Mouse (Mus musculus) small intestine, adult 2 months (tissue): ENCODE data around the gene Ube2j1. TPM values are rescaled to one million over a fixed set of nuclear protein-coding genes. Genes with fewer than 3 reads are reported as not detected.

Experiments
- H3K27ac ChIP-seq: fragments of 200-500 bp; 2 replicates; pipeline ENCODE4 v1.5.1; 2012; ENCODE audit warnings: low read depth, low read length, control low read depth, inconsistent platforms; ENCODE audit not compliant: insufficient read depth
- H3K27me3 ChIP-seq: fragments of 200-500 bp; 2 replicates; pipeline ENCODE4 v1.6.1; 2012; ENCODE audit warnings: mild to moderate bottlenecking, moderate library complexity, low read length, inconsistent platforms; ENCODE audit not compliant: control insufficient read depth, insufficient read depth
- H3K36me3 ChIP-seq: fragments of 200-500 bp; 2 replicates; pipeline ENCODE4 v1.6.1; 2012; ENCODE audit warnings: mild to moderate bottlenecking, low read length, control low read depth, inconsistent platforms; ENCODE audit not compliant: control insufficient read depth, insufficient read depth
- H3K4me1 ChIP-seq: fragments of 200-500 bp; 2 replicates; pipeline ENCODE4 v1.6.1; 2012; ENCODE audit warnings: low read length, inconsistent platforms, mixed read lengths; ENCODE audit not compliant: control insufficient read depth, insufficient read depth, insufficient read length
- H3K4me3 ChIP-seq: fragments of 200-500 bp; 2 replicates; pipeline ENCODE4 v1.5.1; 2012; ENCODE audit warnings: low read depth, mild to moderate bottlenecking, control low read depth, inconsistent platforms, low read length, moderate library complexity
- CTCF ChIP-seq: fragments of 200-500 bp; IDR thresholded peaks from 2 replicates; pipeline ENCODE4 v1.5.1; 2012; ENCODE audit warnings: low read depth, mild to moderate bottlenecking, control low read depth, inconsistent platforms, low read length, moderate library complexity, mixed read lengths; ENCODE audit not compliant: insufficient replicate concordance, insufficient read length; ENCODE audit errors: extremely low read depth
- POLR2A ChIP-seq: fragments of 200-500 bp; IDR thresholded peaks from 2 replicates; pipeline ENCODE4 v1.6.1; 2012; ENCODE audit warnings: low read depth, mild to moderate bottlenecking, control low read depth, inconsistent platforms, low read length, moderate library complexity
- WGBS: fragments of 180-500 bp; shearing (Covaris S2); methylation state at CpG from one replicate; pipeline ENCODE4 v1.1.7; 2018; 5-methylcytosine and 5-hydroxymethylcytosine counted together
- polyA plus RNA-seq: library from polyadenylated mRNA; depleted of rRNA; stranded (reverse); fragments of >200 nt; gene quantifications from 2 replicates; pipeline ENCODE4 v1.2.3, GENCODE M21; 2012; rRNA removed

Gene Ube2j1
- polyA plus RNA-seq, 1 experiment, result 18.5 TPM

DNA sequence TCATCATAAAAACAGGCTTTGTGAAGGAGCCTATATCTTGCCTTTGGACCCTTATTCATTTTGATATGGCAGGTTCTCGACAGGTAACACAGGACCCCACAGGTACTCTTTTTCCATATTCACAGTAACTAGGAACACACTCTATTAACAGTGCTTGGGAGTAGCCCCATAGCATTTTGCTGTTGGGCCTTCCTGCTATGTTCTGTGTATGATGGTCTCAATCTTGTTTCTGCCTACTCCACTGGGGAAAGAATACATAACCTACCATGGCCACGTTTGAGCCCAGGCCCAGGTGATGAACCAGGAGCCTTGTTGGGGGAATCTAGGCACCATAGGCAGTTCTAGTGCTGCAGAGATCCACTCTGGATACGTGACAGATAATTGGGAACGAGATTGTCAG is 43.2 kb downstream of the Ube2j1 start:
- no peaks in the 10 kb centered on the region for H3K36me3 ChIP-seq
- no peak overlapping the region for H3K4me3 ChIP-seq
- H3K27me3 ChIP-seq, result no peaks in the 10 kb centered on the region
- WGBS, result 81% methylated on average over 4 of the region's 4 CpGs
- TF ChIP-seq CTCF, result no peak
- TF ChIP-seq POLR2A, result no peak
- no peaks in the 10 kb centered on the region for H3K4me1 ChIP-seq
- no peak overlapping the region for H3K27ac ChIP-seq

DNA sequence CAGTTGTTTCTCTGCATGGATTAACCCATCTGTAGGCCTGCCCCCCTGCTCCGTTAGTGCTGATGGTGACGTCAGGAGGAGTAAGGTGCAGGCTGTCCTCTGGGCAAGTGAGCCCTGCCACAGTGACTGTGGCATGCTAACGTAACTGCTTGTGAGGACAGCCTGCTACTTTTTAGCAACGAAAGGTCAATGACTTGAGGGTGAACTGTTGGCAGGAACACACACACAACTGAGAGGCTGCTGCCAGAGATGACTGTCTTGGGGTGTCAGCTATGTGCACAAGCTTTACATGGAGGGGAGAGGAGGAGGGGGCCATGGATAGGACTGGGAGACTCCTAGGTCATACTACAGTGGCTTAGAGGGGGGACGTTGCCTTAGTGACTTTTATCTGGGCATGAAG is 43.6 kb downstream of the Ube2j1 start:
- 80% methylated on average over 5 of the region's 5 CpGs for WGBS
- no peaks in the 10 kb centered on the region for H3K27me3 ChIP-seq
- H3K27ac ChIP-seq, result no peak overlapping the region
- no peaks in the 10 kb centered on the region for H3K36me3 ChIP-seq
- no peak overlapping the region for H3K4me3 ChIP-seq
- TF ChIP-seq POLR2A, result no peak
- no peak for TF ChIP-seq CTCF
- H3K4me1 ChIP-seq, result no peaks in the 10 kb centered on the region

DNA sequence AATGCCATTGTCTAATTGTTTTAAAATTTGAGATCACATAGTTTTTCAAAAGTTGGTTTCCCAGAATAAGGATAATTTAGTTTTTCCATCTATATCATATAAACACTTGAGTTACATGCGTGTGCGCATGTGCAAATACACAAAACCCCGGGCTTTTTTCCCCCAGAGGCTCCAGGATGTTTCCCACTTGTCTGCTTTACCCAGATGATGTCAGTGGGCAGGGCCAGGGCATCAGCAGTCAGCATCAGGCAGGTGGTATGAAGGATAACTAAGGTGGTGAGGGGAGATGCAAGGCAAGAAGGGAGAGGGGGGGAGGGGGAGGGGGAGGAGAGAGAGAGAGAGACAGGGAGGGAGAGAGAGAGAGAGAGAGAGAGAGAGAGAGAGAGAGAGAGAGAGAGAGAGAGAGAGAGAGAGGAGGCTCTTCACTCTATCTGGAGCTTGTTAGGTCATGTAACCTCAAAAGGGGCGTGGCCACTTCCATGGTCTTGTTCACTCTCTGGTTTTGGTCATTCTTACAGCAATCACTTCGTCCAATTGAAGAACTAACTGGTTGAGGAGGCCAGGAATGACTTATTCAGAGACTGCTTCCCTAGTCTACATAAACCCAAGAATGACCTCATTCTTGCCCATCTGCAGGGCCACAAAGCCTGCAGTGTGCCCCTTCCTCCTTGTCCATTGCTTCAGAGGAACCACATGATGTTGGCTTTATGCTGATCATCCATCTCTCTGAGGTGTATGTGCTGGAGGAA is 44.7 kb downstream of the Ube2j1 start:
- no peak overlapping the region for H3K4me3 ChIP-seq
- H3K27me3 ChIP-seq, result no peaks in the 10 kb centered on the region
- no peaks in the 10 kb centered on the region for H3K4me1 ChIP-seq
- TF ChIP-seq POLR2A, result no peak
- TF ChIP-seq CTCF, result no peak
- no peaks in the 10 kb centered on the region for H3K36me3 ChIP-seq
- WGBS, result 78% methylated on average over 5 of the region's 5 CpGs
- H3K27ac ChIP-seq, result no peak overlapping the region

DNA sequence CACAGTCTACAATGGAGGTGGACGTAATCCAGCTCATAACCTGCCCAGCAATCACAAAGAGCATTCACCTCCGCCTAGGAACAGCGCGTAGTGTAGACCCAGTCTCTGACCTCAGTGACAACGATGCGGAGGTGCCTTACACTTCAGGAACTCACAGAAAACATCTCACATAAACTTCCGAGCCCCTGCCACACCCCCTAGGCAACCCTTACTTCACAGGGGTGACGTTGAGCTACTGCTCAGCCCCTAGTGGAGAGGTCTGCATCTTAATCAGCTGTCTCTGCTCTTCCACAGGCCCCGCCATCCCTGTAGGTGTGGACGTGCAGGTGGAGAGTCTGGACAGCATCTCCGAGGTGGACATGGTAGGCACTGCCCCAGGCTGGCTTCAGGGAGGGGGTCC is 45.9 kb downstream of the Ube2j1 start:
- TF ChIP-seq CTCF, result no peak
- TF ChIP-seq POLR2A, result no peak
- WGBS, result 76% methylated on average over 11 of the region's 11 CpGs
- Histone ChIP-seq H3K27me3 (no peaks in the 10 kb centered on the region), H3K4me1 (no peaks in the 10 kb centered on the region), H3K36me3 (no peaks in the 10 kb centered on the region), H3K27ac (no peak overlapping the region), H3K4me3 (no peak overlapping the region)

DNA sequence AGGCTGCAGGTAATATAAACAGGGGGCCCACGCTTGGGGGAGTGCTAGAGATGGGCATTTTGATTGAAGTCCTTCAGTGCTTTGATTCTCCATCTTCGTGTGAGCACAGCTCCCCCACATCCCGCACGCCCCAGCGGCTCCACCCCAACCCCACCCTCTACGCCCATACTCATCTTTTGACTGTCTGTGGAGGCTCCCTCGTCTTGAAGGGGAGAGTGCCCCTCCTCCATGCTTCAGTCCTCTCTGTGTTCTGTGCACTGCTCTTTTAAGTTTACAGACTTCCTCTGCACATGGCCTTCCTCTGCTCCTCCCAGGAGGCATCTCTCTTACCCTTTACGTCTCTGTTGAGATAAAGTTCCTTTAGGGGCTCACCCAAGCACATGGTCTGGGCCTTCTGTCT is 46.5 kb downstream of the Ube2j1 start:
- no peaks in the 10 kb centered on the region for H3K36me3 ChIP-seq
- 54% methylated on average over 8 of the region's 8 CpGs for WGBS
- H3K27me3 ChIP-seq, result no peaks in the 10 kb centered on the region
- no peak overlapping the region for H3K4me3 ChIP-seq
- no peak for TF ChIP-seq POLR2A
- no peak for TF ChIP-seq CTCF
- H3K27ac ChIP-seq, result no peak overlapping the region
- no peaks in the 10 kb centered on the region for H3K4me1 ChIP-seq

DNA sequence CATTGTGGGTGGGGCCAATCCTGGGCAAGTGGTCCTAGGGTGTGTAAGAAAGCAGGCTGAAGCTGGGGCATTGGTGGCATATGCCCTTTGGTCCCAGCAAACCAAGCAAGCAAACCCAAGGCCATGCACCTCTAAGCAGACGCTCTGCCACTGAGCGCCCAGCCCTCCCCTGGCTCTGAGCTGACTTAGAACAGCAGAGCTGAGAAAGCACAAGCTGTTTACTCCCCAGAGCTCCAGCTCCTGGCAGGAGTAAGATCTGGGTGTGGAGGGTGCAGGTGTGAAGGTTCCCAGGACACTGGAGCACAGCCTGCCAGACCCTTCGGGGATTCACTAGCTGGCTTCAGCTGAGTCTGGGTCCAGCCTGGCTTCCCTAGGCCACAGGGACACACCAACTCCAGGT is 47.3 kb downstream of the Ube2j1 start:
- TF ChIP-seq POLR2A (no peak), CTCF (no peak)
- no peaks in the 10 kb centered on the region for H3K27me3 ChIP-seq
- H3K4me1 ChIP-seq, result no peaks in the 10 kb centered on the region
- 57% methylated on average over 3 of the region's 3 CpGs for WGBS
- H3K36me3 ChIP-seq, result no peaks in the 10 kb centered on the region
- no peak overlapping the region for H3K4me3 ChIP-seq
- H3K27ac ChIP-seq, result no peak overlapping the region

DNA sequence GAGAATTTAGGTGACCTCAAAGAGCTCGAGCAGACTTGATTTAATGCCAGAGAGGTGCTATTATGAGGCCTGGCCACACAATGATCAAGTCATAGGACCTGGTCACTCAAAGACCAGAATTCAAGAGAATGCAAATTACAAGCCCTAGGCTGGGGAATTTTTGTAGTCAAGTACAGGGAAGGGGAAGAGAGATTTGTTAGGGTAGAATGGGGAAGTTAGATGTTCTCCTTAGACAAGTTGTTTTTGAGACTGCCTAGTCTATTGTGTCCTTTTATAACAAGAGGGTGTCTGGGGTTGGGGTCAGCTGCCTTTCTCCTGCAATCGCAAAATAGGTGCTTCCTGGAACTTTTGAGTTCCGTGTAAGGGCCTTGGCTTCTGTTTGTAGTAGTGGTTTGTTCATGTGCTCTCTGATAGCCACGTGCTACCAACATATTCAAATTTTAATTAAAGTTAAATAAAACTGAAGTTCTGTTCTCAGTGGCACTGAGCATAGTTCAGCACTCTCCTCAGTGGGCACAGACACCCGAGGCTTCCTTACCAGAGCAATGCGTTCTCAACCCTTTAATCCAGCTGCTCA is 68.0 kb downstream of the Ube2j1 start:
- TF ChIP-seq POLR2A, result no peak
- TF ChIP-seq CTCF, result no peak
- Histone ChIP-seq H3K4me3 (no peak overlapping the region), H3K36me3 (no peaks in the 10 kb centered on the region), H3K27me3 (no peaks in the 10 kb centered on the region), H3K27ac (no peak overlapping the region), H3K4me1 (no peaks in the 10 kb centered on the region)
- WGBS, result 72% methylated on average over 6 of the region's 6 CpGs

Other genes starting within 250 kb of the Ube2j1 start
- 0.19 and 1.2 TPM in 2 replicates for gene Lyrm2, start 231.2 kb upstream of the Ube2j1 start, polyA plus RNA-seq
- 0.17 and 0.27 TPM in 2 replicates for gene Ankrd6, start 80.6 kb upstream of the Ube2j1 start, polyA plus RNA-seq
- 4.7 and 14.9 TPM in 2 replicates for gene Rragd, start 48.4 kb upstream of the Ube2j1 start, polyA plus RNA-seq
- 0.18 and 1.5 TPM in 2 replicates for gene Gabrr2, start 31.6 kb downstream of the Ube2j1 start, polyA plus RNA-seq
- 0.22 TPM in 1 of 2 replicates, not detected in the other for gene Gabrr1, start 101.1 kb downstream of the Ube2j1 start, polyA plus RNA-seq
- 3.0 and 4.9 TPM in 2 replicates for gene Pm20d2, start 158.3 kb downstream of the Ube2j1 start, polyA plus RNA-seq
- gene Srsf12, start 177.6 kb downstream of the Ube2j1 start, polyA plus RNA-seq, result 0.15 TPM in 1 of 2 replicates, not detected in the other